Mouse (Mus musculus) left cerebral cortex, postnatal 4 days (tissue): ENCODE data around the gene Fam181b. TPM values are rescaled to one million over a fixed set of nuclear protein-coding genes. Genes with fewer than 3 reads are reported as not detected.

Experiments
- DNase-seq: peaks from one replicate; pipeline ENCODE4 v3.0.0-alpha.2; 2022
- intact Hi-C: fragments of 180-260 bp; cut with DNase I; formaldehyde crosslinking; loops from one replicate; pipeline ENCODE4 v1.15.1; 2025
- total RNA-seq, 2 experiments: library from RNA; stranded (reverse); gene quantifications; 2 replicates each; pipeline ENCODE4 v1.2.3; 2021

Fam181b gene
- 10 to 100 TPM; 20.2 to 20.5 TPM for total RNA-seq

GRCm38 (mm10) chr7:93079785-93080730 is at the start of gene Fam181b:
Gene Fam181b, plus strand, starts transcription at chr7:93079865.
- DNase-seq: peak; percentile 93
- intact Hi-C loops: no loop called here

GRCm38 (mm10) chr7:93037763-93038471 is 41.7 kb upstream of the Fam181b start:
- peak; percentile 5 for DNase-seq
- intact Hi-C loops: no loop called here

GRCm38 (mm10) chr7:93038472-93038828 is 41.2 kb upstream of the Fam181b start:
- DNase-seq: peak; percentile 33
- intact Hi-C loops: no loop called here

DNA sequence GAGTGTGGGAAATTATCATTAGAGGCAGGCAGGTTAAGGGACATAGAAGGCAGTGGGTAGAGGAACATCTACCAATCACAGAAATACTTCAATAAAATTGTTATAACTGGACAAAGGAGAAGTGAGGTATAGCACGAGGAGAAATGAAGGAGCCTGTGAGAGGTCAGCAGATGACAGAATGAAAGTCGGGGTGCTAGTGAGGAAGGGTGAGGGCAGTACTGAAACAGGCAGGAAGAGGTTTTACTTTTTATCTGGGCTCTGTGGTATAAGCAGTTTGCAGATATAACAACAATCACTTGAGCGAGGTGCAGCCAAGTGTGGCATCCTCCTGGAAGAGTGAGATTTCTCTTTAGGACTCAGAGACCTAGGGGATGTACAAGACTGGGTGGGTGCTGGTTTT is 40.1 kb upstream of the Fam181b start:
- intact Hi-C loops: no loop called here
- no peak for DNase-seq

DNA sequence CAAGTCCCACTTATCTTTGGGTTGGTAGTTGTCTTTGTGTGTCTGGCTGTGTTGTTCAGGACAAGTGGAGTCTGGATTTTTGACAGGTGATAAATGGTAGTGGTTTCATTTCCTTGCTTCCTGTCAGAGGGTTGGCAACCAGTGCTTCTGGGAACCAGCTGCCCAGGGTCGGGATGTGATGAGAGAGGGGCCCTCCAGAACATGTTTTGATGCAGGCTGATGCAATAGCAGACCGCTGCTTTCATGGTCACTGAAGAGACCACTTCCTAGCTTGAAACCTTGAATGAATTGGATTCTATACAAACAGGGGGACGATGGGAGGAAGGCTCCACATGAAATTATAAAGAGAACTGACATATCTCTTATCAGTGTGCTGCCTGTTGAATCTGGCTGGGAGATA is 35.3 kb upstream of the Fam181b start:
- DNase-seq: no peak
- intact Hi-C loops: no loop called here

DNA sequence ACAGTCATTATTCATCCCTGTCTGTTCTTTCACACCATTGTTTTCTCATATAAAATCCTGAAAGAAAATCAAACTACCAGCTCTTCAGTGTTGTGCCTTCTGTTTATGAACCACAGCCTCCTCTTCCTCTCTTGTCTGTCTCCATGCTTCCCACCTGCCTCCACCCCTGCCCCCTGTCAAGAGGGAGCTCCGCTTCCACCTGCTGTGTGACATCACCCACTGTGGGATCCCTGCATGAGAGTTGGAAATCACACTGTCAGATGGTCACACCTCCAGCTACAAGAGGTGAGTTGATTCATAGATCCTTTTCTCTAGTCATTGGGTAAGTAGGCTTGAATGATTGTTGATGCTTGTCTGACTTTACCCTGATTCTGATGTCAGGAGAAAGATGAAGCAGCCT is 34.9 kb upstream of the Fam181b start:
- intact Hi-C loops: no loop called here

GRCm38 (mm10) chr7:93060831-93061230 is 18.8 kb upstream of the Fam181b start:
- DNase-seq: no peak
- intact Hi-C loops: no loop called here

More for the DNA sequence above, 34.9 kb upstream of the Fam181b start:
- DNase-seq: no peak

DNA sequence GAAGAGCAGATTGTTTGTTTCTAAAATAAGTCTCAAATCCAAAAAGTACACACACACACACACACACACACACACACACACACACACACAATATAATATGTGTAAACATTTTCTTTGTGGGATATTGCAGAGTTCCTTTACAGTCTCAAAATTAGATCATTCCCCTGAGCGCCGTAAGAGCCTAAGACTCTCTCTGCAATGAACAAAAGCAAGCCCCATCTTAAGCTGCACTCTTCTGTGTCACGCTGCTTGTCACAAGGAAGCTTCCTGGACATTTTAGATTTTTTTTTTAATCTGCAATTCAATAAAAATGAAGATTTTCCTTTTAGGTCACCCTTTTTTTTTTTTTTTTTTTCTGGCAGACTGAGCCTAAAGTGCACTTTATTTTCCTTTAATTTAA is 17.9 kb upstream of the Fam181b start:
- intact Hi-C loops: no loop called here
- DNase-seq: no peak

DNA sequence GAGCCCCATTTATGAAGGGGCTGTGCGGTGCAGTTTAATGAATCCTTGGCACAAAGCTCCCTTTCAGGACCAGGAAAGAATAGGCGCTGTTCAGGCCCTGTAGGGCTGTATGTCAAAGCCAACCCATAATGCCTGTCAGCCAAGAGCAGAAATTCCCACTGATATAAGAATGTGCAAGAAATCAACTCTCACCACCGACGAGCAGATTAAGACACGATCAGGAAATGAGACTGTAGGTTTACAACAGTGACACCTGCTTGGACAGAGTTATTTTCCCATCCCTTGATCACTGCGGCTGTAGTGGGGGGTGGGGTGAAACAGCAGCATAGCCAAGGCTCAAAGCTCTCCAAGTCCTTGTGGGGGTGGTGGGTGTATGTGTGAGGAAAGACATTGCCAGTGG is 17.5 kb upstream of the Fam181b start:
- peak; percentile 45 for DNase-seq
- intact Hi-C loops: no loop called here

GRCm38 (mm10) chr7:93067464-93068015 is 12.1 kb upstream of the Fam181b start:
- DNase-seq: no peak
- intact Hi-C loops: no loop called here

DNA sequence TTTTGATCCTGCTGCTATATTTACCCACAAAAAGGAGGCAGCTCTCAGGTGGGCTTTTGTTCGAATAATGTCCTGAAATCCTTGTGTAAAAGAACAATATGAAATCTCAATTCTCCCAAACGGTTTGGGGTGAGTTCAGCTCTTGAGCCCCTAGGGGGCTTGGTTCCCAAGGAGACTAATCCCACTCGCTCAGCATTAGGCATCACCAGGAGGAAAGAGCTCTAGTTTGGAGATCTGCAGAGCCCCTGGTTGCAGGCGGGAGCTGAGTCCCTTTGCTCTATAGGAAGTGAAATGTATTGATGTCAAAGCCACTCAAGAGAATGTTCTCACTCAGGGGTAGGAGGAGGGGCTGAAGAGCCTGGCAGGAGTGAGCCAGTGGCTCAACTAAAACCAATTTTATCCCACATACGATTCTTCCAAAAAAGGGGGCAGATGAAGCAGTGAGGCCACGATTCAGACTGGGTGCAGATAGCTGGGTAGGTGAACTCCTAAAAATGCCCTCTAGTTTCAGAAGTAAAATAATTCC is 3.2 kb upstream of the Fam181b start:
- no peak for DNase-seq
- intact Hi-C loops: no loop called here

DNA sequence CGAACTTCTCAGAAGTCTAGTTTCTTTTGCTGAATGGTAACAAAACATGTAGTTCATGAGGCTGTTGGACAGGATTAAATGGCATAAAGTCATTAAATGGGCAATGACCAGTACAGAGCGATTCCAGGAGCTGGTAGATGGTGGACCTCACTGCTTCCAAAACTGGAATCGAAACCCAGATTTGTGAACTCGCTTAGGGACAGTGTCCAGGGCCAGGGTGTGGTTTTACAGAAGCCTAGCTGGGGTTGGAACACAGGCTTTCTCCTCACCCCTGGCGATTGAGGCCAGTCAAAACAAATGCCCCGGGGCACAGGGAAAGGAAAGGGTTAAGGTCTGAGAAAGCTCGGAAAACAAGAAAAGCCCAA is 263 bp upstream of the Fam181b start:
- no peak for DNase-seq
- intact Hi-C loops: no loop called here

DNA sequence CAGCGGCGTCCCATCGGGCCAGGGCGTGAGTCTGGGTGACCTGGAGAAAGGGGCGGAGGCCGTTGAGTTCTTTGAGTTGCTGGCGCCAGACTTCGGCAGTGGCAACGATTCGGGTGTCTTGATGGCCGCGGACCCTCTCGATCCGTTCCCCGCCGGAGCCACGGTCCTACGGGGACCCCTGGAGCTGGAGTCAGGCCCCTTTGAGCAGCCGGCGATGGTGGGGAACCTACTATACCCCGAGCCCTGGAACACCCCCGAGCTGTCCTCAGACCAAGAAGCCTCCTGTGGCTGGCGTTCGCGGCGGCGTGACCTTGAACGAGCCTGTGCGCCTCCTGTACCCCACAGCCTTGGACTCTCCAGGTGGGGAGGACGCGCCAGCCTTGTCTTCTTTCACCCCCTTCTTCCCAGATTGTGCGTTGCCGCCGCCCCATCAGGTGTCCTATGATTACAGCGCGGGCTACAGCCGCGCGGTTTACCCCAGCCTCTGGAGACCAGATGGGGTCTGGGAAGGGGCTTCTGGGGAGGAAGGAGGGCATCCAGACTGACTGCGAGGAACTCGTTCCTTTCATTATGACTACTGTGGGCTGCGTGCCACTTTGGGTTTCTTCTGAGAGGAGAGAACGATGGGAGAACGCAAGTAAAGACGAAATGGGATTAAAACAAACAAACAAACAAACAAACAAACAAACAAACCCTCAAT is 1.2 kb downstream of the Fam181b start:
- DNase-seq: peak; percentile 40
- intact Hi-C loops: no loop called here

DNA sequence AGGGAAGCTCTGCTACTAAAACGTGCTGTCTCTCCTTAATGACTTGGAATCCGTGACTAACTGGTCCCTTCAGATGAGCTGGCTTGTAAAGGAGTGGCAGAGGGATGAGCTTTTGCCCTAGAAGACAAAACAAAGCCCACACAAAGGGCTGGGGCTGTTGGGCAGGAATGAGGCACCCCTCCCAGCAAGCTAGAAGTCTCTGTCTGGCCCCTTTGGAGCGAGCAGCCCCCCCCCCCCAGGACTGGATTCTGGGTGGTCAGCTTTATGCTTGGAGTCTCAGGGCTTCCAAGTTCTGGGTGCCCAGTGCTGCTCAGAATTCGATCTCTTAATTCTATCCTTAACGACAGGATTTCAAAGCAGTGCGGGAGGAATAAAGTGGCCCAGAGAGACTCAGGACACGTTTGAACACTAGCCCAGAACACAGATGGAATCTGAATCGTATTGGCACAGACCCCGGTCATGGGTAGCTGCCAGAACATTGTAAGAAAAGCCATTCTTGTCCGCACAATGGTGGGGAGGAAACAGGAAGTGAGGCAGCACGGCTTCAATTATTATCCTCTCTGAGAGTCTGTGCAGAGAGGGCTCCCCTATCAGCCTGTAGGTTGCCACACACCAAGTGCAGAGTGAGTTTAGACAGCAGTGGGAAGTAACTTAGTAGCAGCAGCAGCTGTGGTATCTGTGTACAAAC is 13.8 kb downstream of the Fam181b start:
- peak; percentile 96 for DNase-seq
- intact Hi-C loops: loop anchor here (5.0 kb wide), 1 partner anchor 116 kb away; no protein-coding TSS in a partner anchor

- DNase-seq: peak; percentile 59
- intact Hi-C loops: loop anchor here (5.0 kb wide), 2 partner anchors 128 to 218 kb away; no protein-coding TSS in a partner anchor
These were observed 15.8 kb downstream of the Fam181b start for GRCm38 (mm10) chr7:93095511-93095910.

- DNase-seq: no peak
- intact Hi-C loops: no loop called here
These were observed 25.2 kb downstream of the Fam181b start for GRCm38 (mm10) chr7:93104776-93105340.

- DNase-seq: no peak
- intact Hi-C loops: no loop called here
These were observed 30.8 kb downstream of the Fam181b start for GRCm38 (mm10) chr7:93110370-93110965.

- intact Hi-C loops: no loop called here
- no peak for DNase-seq
These were observed 31.4 kb downstream of the Fam181b start for GRCm38 (mm10) chr7:93111056-93111455.

DNA sequence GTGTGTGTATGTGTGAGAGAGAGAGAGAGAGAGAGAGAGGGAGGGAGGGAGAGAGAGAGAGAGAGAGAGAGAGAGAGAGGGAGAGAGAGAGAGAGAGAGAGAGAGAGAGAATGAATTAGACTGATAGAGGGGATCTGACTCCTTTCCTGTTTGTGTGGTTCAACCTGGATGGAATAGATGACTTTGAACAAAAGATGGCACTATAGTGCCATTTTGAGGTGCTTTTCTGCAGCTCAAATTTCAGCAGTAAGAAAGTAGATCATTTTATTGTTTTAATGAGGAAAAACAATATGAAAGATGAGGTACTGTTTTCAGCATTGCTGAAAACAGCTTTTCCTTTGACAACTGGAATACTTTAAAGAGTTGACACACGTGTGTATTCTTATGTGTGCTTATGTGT is 37.9 kb downstream of the Fam181b start:
- DNase-seq: no peak
- intact Hi-C loops: no loop called here
